9 mouse cellular contexts compared by ENCODE assay signal in the genomic region with DNA sequence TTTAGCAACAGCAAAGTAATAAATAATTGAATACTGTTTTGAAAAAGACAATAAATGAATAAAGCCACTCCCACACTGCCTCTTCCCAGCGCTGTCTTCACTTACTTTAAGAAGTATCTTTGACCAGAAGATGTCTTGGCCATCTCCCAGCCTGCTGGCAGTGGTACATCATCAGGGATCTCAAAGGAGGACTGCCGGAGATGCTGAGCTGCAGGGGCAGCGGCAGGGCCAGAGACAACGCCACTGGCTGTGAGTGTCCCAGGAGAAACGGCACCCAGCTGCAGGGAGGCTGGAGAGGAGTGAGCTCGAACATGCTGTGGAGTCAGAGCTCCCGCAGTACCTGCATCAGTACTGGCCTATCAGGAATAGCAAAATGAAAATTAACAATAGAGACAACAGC. TPM values are rescaled to one million over a fixed set of nuclear protein-coding genes. Genes with fewer than 3 reads are reported as not detected.
DNase-seq lines count a peak whose midpoint lies in the region; ATAC-seq lines count a peak whose summit lies in the region.
"Had no signal": no experiment of that assay in that cellular context is flagged by ENCODE, and none has a peak within 500 bp of the region (broad histone marks: within the 10 kb centered on the region; RNA-seq: fewer than 3 reads in every experiment).

No protein-coding gene starts in this region.

- no peak overlapping the region for H3K9ac ChIP-seq in forebrain, embryonic 11.5 days (ENCODE audit: low read length)
- H3K9ac ChIP-seq in limb, embryonic 12.5 days (replicated peaks), result no peak overlapping the region; the same call in 1 of the 2 replicates

- peak; percentile 37 for DNase-seq in left cerebral cortex, postnatal 4 days
- no peak for DNase-seq in left cerebral cortex, adult 11 months (ENCODE audit: low spot score)
- no peak for DNase-seq in forebrain, embryonic 11.5 days (ENCODE audit: low spot score)
- DNase-seq in gastrocnemius, postnatal 36 days, result peak; percentile 20 to 21
- no peak for DNase-seq in adipocyte (ENCODE audit: low spot score)
- DNase-seq in adrenal gland, postnatal 4 days (ENCODE audit: low spot score in 2 of 2), result no peak
- DNase-seq in layer of hippocampus, adult 18-20 months (ENCODE audit: low spot score in 2 of 2), result no peak
- DNase-seq: liver had no signal

- ATAC-seq in forebrain, embryonic 11.5 days (replicated peaks; ENCODE audit: low FRiP score), result no peak
- ATAC-seq in limb, embryonic 12.5 days (ENCODE audit: insufficient number of reproducible peaks, insufficient read depth, low FRiP score, low TSS enrichment, low read depth), result no peak

- H3K27me3 ChIP-seq in forebrain, embryonic 11.5 days (ENCODE audit: control insufficient read depth, insufficient read depth, low read length), result no peaks in the 10 kb centered on the region
- no peaks in the 10 kb centered on the region for H3K27me3 ChIP-seq in limb, embryonic 12.5 days

- WGBS in forebrain, embryonic 11.5 days, result 60% methylated on average over 7 of the region's 7 CpGs
- WGBS in limb, embryonic 12.5 days, result 62% methylated on average over 7 of the region's 7 CpGs

- no peak overlapping the region for H3K4me3 ChIP-seq in forebrain, embryonic 11.5 days (ENCODE audit: low read depth, low read length)
- no peak overlapping the region for H3K4me3 ChIP-seq in limb, embryonic 12.5 days (replicated peaks)

- H3K27ac ChIP-seq in forebrain, embryonic 11.5 days (ENCODE audit: low read depth, low read length), result no peak overlapping the region
- no peak overlapping the region for H3K27ac ChIP-seq in limb, embryonic 12.5 days

- H3K4me2 ChIP-seq in forebrain, embryonic 11.5 days (ENCODE audit: low read depth, low read length, severe bottlenecking), result peak overlapping the region; percentile 29; the same call in 1 of the 2 replicates
- peak overlapping the region; percentile 65 for H3K4me2 ChIP-seq in limb, embryonic 12.5 days

- H3K9me3 ChIP-seq in forebrain, embryonic 11.5 days (ENCODE audit: control insufficient read depth, low read length), result no peaks in the 10 kb centered on the region
- no peaks in the 10 kb centered on the region for H3K9me3 ChIP-seq in limb, embryonic 12.5 days

- H3K36me3 ChIP-seq in forebrain, embryonic 11.5 days (ENCODE audit: control insufficient read depth, insufficient read depth, low read length), result peaks cover 3% of the 10 kb centered on the region
- H3K36me3 ChIP-seq in limb, embryonic 12.5 days, result peaks cover 44% of the 10 kb centered on the region

- intact Hi-C loops in left cerebral cortex, postnatal 4 days (cut with DNase I), result no loop called here
- intact Hi-C loops in gastrocnemius, postnatal 36 days (cut with DNase I), result loop anchor here (10.0 kb wide), 1 partner anchor 157 kb away; no protein-coding TSS in a partner anchor

- 0 out of 2 replicates have a peak, but pooled peaks cover 2% of the 10 kb centered on the region for H3K4me1 ChIP-seq in forebrain, embryonic 11.5 days (replicated peaks; ENCODE audit: control insufficient read depth, insufficient read depth, low read length)
- H3K4me1 ChIP-seq in limb, embryonic 12.5 days (replicated peaks), result peaks cover 44% of the 10 kb centered on the region

RNA-seq across cellular contexts. Expression of gene Yap1, which starts 3.0 kb away (rescaled TPM):
- 10 to 100 TPM; 12.0 to 14.7 TPM for total RNA-seq in left cerebral cortex, postnatal 4 days (2021)
- 34.9 and 37.6 TPM in 2 replicates for polyA plus RNA-seq in forebrain, embryonic 11.5 days (2014; fragmentation: Nextera tagmentation; extraction: Ambion mirVana)
- 10 to 100 TPM; 30.8 to 34.9 TPM for total RNA-seq in gastrocnemius, postnatal 36 days (2021)
- polyA plus RNA-seq in limb, embryonic 12.5 days (2016; fragmentation: Nextera tagmentation; extraction: Ambion mirVana), result 64.7 and 69.5 TPM in 2 replicates
- total RNA-seq in adrenal gland, postnatal 4 days (2021), result 10 to 100 TPM; 96.3 to 98.0 TPM
- 10 to 100 TPM; 16.9 to 20.7 TPM for total RNA-seq in layer of hippocampus, adult 18-20 months (2021)

RNA-seq across cellular contexts. Expression of gene Cfap300, which starts 41.3 kb away (rescaled TPM):
- 10 to 100 TPM in 1 of 2 experiments, 1 to 10 TPM in 1; 8.1 to 10.8 TPM for total RNA-seq in left cerebral cortex, postnatal 4 days (2021)
- polyA plus RNA-seq in forebrain, embryonic 11.5 days (2014; fragmentation: Nextera tagmentation; extraction: Ambion mirVana), result 18.6 and 21.4 TPM in 2 replicates
- under 1 TPM; 0.26 to 0.37 TPM for total RNA-seq in gastrocnemius, postnatal 36 days (2021)
- polyA plus RNA-seq in limb, embryonic 12.5 days (2016; fragmentation: Nextera tagmentation; extraction: Ambion mirVana), result 14.0 and 15.3 TPM in 2 replicates
- 1 to 10 TPM; 6.0 to 6.6 TPM for total RNA-seq in adrenal gland, postnatal 4 days (2021)
- 10 to 100 TPM in 1 of 2 experiments, 1 to 10 TPM in 1; 9.8 to 11.6 TPM for total RNA-seq in layer of hippocampus, adult 18-20 months (2021)

Comparison
In these comparisons a context has a peak if more than half of its experiments do, and no peak if none do; other contexts are left out.
1. DNase-seq: peak in left cerebral cortex, postnatal 4 days (single experiment) and gastrocnemius, postnatal 36 days (2 of 2); none in left cerebral cortex, adult 11 months (single experiment), forebrain, embryonic 11.5 days (single experiment), adipocyte (single experiment), adrenal gland, postnatal 4 days (0 of 2) and layer of hippocampus, adult 18-20 months (0 of 2).
2. RNA of gene Cfap300, which starts 41.3 kb away (total RNA-seq): 9.8 to 11.6 TPM in layer of hippocampus, adult 18-20 months, 8.1 to 10.8 TPM in left cerebral cortex, postnatal 4 days and 6.0 to 6.6 TPM in adrenal gland, postnatal 4 days; 0.26 to 0.37 TPM in gastrocnemius, postnatal 36 days; every median in the first group is over 4 times any median in the second.